In the genomic region with DNA sequence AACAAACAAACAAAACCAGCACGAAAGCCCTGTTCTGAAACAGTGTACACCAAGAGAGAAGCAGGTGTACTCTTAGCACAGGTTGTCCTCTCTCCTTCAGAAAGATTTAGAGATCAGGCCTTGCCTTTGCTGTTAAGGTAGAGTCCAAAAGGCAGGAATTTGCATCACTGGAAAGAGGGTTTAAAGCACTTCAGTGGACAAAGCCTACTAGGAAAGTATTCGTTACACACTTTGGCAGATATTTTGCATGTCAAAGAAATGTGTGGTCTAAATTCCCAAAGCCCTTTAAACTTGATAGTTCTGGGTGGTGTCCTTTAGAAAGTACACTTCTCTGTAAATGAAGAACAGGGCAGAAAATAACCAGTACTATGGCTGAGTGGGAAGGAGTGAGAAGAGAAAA, we compare ENCODE assay signal across 22 mouse cellular contexts. TPM values are rescaled to one million over a fixed set of nuclear protein-coding genes. Genes with fewer than 3 reads are reported as not detected.
"Had no signal": no experiment of that assay in that cellular context is flagged by ENCODE, and none has a peak within 500 bp of the region (broad histone marks: within the 10 kb centered on the region; RNA-seq: fewer than 3 reads in every experiment).

No protein-coding gene starts in this region.

- H3K9me3 ChIP-seq: neural tube, embryonic 15.5 days; stomach, embryonic 15.5 days had no signal

- H3K4me3 ChIP-seq: neural tube, embryonic 15.5 days; stomach, embryonic 15.5 days had no signal

- H3K4me1 ChIP-seq: neural tube, embryonic 15.5 days; stomach, embryonic 15.5 days had no signal

- DNase-seq: right cerebral cortex, adult 18-20 months; right cerebral cortex, postnatal 14 days; right cerebral cortex, postnatal 25 days; right cerebral cortex, postnatal 4 days; spleen, adult 18-20 months; thymus, adult 18-20 months; thymus, adult 2 months; thymus, postnatal 14 days; thymus, postnatal 25 days; thymus, postnatal 36 days; thymus, postnatal 4 days had no signal

- H3K27me3 ChIP-seq: neural tube, embryonic 15.5 days; stomach, embryonic 15.5 days had no signal

- H3K36me3 ChIP-seq: neural tube, embryonic 15.5 days; stomach, embryonic 15.5 days had no signal

- H3K4me2 ChIP-seq: neural tube, embryonic 15.5 days; stomach, embryonic 15.5 days had no signal

- H3K9ac ChIP-seq: neural tube, embryonic 15.5 days; stomach, embryonic 15.5 days had no signal

- H3K27ac ChIP-seq: neural tube, embryonic 15.5 days; stomach, embryonic 15.5 days; stomach, postnatal 0 days had no signal

RNA-seq across cellular contexts. Expression of gene Gabre, which starts 54.2 kb away (rescaled TPM):
- total RNA-seq: neutrophil, adult 5-6 weeks had no signal

RNA-seq across cellular contexts. Expression of gene Magea10, which starts 57.8 kb away (rescaled TPM):
- total RNA-seq: neutrophil, adult 5-6 weeks had no signal
- polyA plus RNA-seq: neural tube, embryonic 14.5 days; neural tube, embryonic 15.5 days; small intestine, adult 2 months; spleen, adult 2 months; stomach, embryonic 14.5 days; stomach, embryonic 15.5 days; stomach, embryonic 16.5 days; stomach, postnatal 0 days; thymus, adult 2 months; thymus, postnatal 0 days; urinary bladder, adult 2 months had no signal
